In the genomic region with DNA sequence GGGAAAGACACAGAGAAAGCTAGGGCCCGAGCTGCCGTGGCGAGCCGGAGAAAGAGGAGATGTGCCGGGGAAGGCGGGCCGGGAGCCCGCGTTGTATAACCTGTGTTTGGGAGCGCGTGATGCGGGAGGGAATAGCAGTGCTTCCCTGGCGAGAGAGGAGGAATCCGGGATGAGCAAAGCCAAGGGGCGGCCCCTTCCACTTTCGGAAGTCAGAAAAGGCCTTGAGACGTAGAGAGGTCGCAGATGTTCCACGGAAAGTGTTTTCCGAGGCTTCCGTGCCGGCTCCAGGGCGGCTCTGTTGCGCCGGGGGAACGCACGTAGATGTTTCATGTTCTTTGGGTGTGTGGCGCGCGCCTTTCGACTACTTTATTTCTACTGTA, we compare ENCODE assay signal across 8 mouse cellular contexts. TPM values are rescaled to one million over a fixed set of nuclear protein-coding genes. Genes with fewer than 3 reads are reported as not detected.
DNase-seq lines count a peak whose midpoint lies in the region; ATAC-seq and TF ChIP-seq lines count a peak whose summit lies in the region.

No protein-coding gene starts in this region.

- under 1% methylated on average over 31 of the region's 31 CpGs for WGBS in kidney, adult 2 months
- WGBS in forebrain, embryonic 16.5 days, result under 1% methylated on average over 31 of the region's 31 CpGs
- WGBS in limb, embryonic 10.5 days, result under 1% methylated on average over 31 of the region's 31 CpGs
- under 1% methylated on average over 31 of the region's 31 CpGs for WGBS in midbrain, embryonic 12.5 days

- H3K36me3 ChIP-seq in kidney, adult 2 months (ENCODE audit: control insufficient read depth, insufficient read depth, low read length), result no peaks in the 10 kb centered on the region
- no peaks in the 10 kb centered on the region for H3K36me3 ChIP-seq in forebrain, embryonic 16.5 days (ENCODE audit: control insufficient read depth, insufficient read depth)
- peaks cover 19% of the 10 kb centered on the region for H3K36me3 ChIP-seq in limb, embryonic 10.5 days
- H3K36me3 ChIP-seq in midbrain, embryonic 12.5 days, result peaks cover 7% of the 10 kb centered on the region; the same call in 1 of the 2 replicates

- peaks cover 7% of the 10 kb centered on the region; the same call in 1 of the 2 replicates for H3K4me1 ChIP-seq in kidney, adult 2 months (ENCODE audit: control insufficient read depth, insufficient read depth, low read length)
- H3K4me1 ChIP-seq in forebrain, embryonic 16.5 days (replicated peaks; ENCODE audit: control insufficient read depth, insufficient read depth, low read length), result peaks cover 16% of the 10 kb centered on the region
- H3K4me1 ChIP-seq in limb, embryonic 10.5 days, result peaks cover 19% of the 10 kb centered on the region
- peaks cover 30% of the 10 kb centered on the region for H3K4me1 ChIP-seq in midbrain, embryonic 12.5 days

- DNase-seq in kidney, adult 2 months, result peak; percentile 76
- DNase-seq in kidney, adult 9 months, result no peak
- DNase-seq in Patski (ENCODE audit: low read depth, low spot score), result no peak
- no peak for DNase-seq in limb, embryonic 10.5 days (ENCODE audit: low spot score)
- DNase-seq in cerebellum, adult 9-10 months, result no peak
- DNase-seq in spleen, adult 12 weeks (ENCODE audit: low spot score), result no peak

- TF ChIP-seq CTCF in kidney, adult 2 months (conservative IDR thresholded peaks at IDR 0.05; ENCODE audit: insufficient read depth, insufficient read length, low read depth, low read length), result no peak
- no peak for TF ChIP-seq CTCF in Patski (IDR thresholded peaks at IDR 0.05)

- POLR2A ChIA-PET in Patski (lab: Charles Lee), result interaction anchor here (1.2 to 1.3 kb wide), 2 partner anchors 11 to 13 kb away, joined by 3 to 4 read pairs; no protein-coding TSS in a partner anchor

- CTCF ChIA-PET in Patski (lab: Charles Lee), result interaction anchor here (1.2 to 1.7 kb wide), 2 partner anchors 10 to 53 kb away, joined by 3 to 6 read pairs; no protein-coding TSS in a partner anchor

- no peaks in the 10 kb centered on the region for H3K9me3 ChIP-seq in forebrain, embryonic 16.5 days (ENCODE audit: control insufficient read depth, low read length)
- H3K9me3 ChIP-seq in limb, embryonic 10.5 days (replicated peaks), result no peaks in the 10 kb centered on the region
- no peaks in the 10 kb centered on the region for H3K9me3 ChIP-seq in midbrain, embryonic 12.5 days

- H3K9ac ChIP-seq in forebrain, embryonic 16.5 days (replicated peaks; ENCODE audit: low read depth, low read length), result peak overlapping the region; percentile 78
- H3K9ac ChIP-seq in midbrain, embryonic 12.5 days (replicated peaks), result peak overlapping the region; percentile 94

- ATAC-seq in Patski, result peak; percentile 42
- ATAC-seq in forebrain, embryonic 16.5 days, result peak; percentile 50
- peak; percentile 45 for ATAC-seq in midbrain, embryonic 12.5 days (ENCODE audit: low FRiP score, low read depth)

- no peaks in the 10 kb centered on the region for H3K27me3 ChIP-seq in kidney, adult 2 months (replicated peaks; ENCODE audit: control insufficient read depth, insufficient read depth, low read length)
- H3K27me3 ChIP-seq in Patski, result no peaks in the 10 kb centered on the region
- H3K27me3 ChIP-seq in forebrain, embryonic 16.5 days (replicated peaks; ENCODE audit: control insufficient read depth, insufficient read depth, low read length), result no peaks in the 10 kb centered on the region
- H3K27me3 ChIP-seq in limb, embryonic 10.5 days (ENCODE audit: low read depth, poor library complexity, severe bottlenecking), result no peaks in the 10 kb centered on the region
- H3K27me3 ChIP-seq in midbrain, embryonic 12.5 days, result no peaks in the 10 kb centered on the region

- in situ Hi-C loops in Patski (cut with MboI; ENCODE audit: low pct_unique_long_range_greater_than_20kb), result loop anchor here (25.0 kb wide), 1 partner anchor 562 kb away; the partner anchor contains the start of gene Mgat5

- H3K4me2 ChIP-seq in forebrain, embryonic 16.5 days (ENCODE audit: low read length), result peak overlapping the region; percentile 62
- H3K4me2 ChIP-seq in midbrain, embryonic 12.5 days (replicated peaks), result peak overlapping the region; percentile 86

- peak overlapping the region; percentile 84 for H3K4me3 ChIP-seq in kidney, adult 2 months (ENCODE audit: insufficient read depth, low read depth, low read length)
- H3K4me3 ChIP-seq in forebrain, embryonic 16.5 days (replicated peaks; ENCODE audit: low read length), result peak overlapping the region; percentile 57
- H3K4me3 ChIP-seq in limb, embryonic 10.5 days, result peak overlapping the region; percentile 95
- peak overlapping the region; percentile 81 for H3K4me3 ChIP-seq in midbrain, embryonic 12.5 days

- H3K27ac ChIP-seq in kidney, adult 2 months (ENCODE audit: insufficient read depth, low read depth, low read length), result peak overlapping the region; percentile 91
- peak overlapping the region; percentile 85 for H3K27ac ChIP-seq in forebrain, embryonic 16.5 days (ENCODE audit: low read length)
- peak overlapping the region; percentile 95 for H3K27ac ChIP-seq in limb, embryonic 10.5 days
- peak overlapping the region; percentile 95 for H3K27ac ChIP-seq in midbrain, embryonic 12.5 days (replicated peaks)

- no peak for TF ChIP-seq POLR2A in kidney, adult 2 months (IDR thresholded peaks at IDR 0.05; ENCODE audit: low read depth, low read length)

RNA-seq across cellular contexts. Expression of gene Ccnt2, which starts 0.5 kb away (rescaled TPM):
- polyA plus RNA-seq in kidney, adult 2 months (2012; rRNA removed), result 12.7 and 14.7 TPM in 2 replicates
- polyA plus RNA-seq in Patski (2021), result 30.0 TPM
- 99.9 and 127 TPM in 2 replicates for polyA plus RNA-seq in forebrain, embryonic 16.5 days (2015; fragmentation: Nextera tagmentation; extraction: Ambion mirVana)
- 81.4 and 94.9 TPM in 2 replicates for polyA plus RNA-seq in limb, embryonic 10.5 days (2016; fragmentation: Nextera tagmentation; extraction: Ambion mirVana)
- 122 and 133 TPM in 2 replicates for polyA plus RNA-seq in midbrain, embryonic 12.5 days (2016; fragmentation: Nextera tagmentation; extraction: Ambion mirVana)

RNA-seq across cellular contexts. Expression of gene Acmsd, which starts 45.3 kb away (rescaled TPM):
- polyA plus RNA-seq in kidney, adult 2 months (2012; rRNA removed), result 67.8 and 81.0 TPM in 2 replicates
- polyA plus RNA-seq in Patski (2021), result not detected
- 0.11 TPM in 1 of 2 replicates, not detected in the other for polyA plus RNA-seq in forebrain, embryonic 16.5 days (2015; fragmentation: Nextera tagmentation; extraction: Ambion mirVana)
- 0.23 and 0.29 TPM in 2 replicates for polyA plus RNA-seq in limb, embryonic 10.5 days (2016; fragmentation: Nextera tagmentation; extraction: Ambion mirVana)
- 0.25 and 0.36 TPM in 2 replicates for polyA plus RNA-seq in midbrain, embryonic 12.5 days (2016; fragmentation: Nextera tagmentation; extraction: Ambion mirVana)

Comparison
In these comparisons a context has a peak if more than half of its experiments do, and no peak if none do; other contexts are left out.
1. RNA of gene Acmsd, which starts 45.3 kb away (polyA plus RNA-seq): 67.8 to 81.0 TPM in kidney, adult 2 months; 0.25 to 0.36 TPM in midbrain, embryonic 12.5 days, 0.23 to 0.29 TPM in limb, embryonic 10.5 days, 0.11 TPM in forebrain, embryonic 16.5 days and not detected in Patski (single experiment); every median in the first group is over 10 times any median in the second.
2. Peak in every context shown above with its lines, with median percentiles within 50 percentile points of each other: H3K27ac ChIP-seq, H3K4me3 ChIP-seq and ATAC-seq.